Mouse (Mus musculus): ENCODE data around the gene Gm5538.

DNA sequence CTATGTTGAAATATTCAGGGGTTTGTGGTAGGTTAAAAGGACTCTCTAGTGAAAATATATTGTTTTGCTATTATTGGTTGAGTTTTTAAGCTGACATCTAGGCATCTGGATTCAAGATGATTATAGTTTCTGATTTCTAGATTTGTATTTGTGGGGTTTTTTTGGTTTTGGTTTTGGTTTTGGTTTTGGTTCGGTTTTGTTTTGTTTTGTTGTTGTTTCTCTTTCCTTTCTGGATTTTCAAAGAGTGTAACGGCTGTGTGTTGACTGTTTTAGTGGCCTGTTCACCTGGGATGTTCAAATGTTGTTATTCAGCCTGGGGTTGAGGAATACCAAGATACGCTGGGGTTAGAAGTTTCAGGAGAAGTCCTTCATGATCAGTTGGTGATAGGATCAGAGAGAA is 32.2 kb upstream of the Gm5538 start:
- no peak for TF ChIP-seq EP300 (IDR thresholded peaks at IDR 0.05; ENCODE audit: low read depth)
- TF ChIP-seq CTCF (IDR thresholded peaks at IDR 0.05; ENCODE audit: low read depth), result no peak

Measured in liver, embryonic 14.5 days (tissue).